Mouse (Mus musculus): ENCODE measurements at regions not wholly inside any gene's neighbourhood (a gene's known extent, or its start where the extent isn't known, plus 50 kb on each side); places are given as distances from the start of the nearest gene placed in this dataset.

DNA sequence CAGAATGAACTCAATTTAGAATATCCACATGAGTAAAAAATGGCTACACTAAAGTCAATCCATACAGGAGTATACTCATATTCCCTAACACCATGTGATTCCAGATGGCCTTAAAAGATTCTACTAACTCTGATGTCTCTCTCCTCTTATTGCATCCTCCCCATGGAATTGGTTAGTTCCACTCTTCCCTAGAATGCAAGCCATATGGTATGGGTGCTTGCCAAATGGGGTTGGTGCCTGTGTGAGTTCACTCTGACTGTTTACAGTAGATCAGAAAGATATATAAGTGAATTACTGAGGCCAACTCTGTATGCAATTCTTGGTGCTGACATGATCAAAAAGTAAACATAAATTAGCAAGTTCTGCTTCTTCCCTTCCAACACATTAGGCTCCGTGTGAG is 1558.2 kb upstream of the Cdh9 start:
- 94% methylated on average over 1 of the region's 1 CpGs for WGBS

GRCm38 (mm10) chr15:15220296-15220695 is 1508.3 kb upstream of the Cdh9 start:
- Histone ChIP-seq H3K9ac (ENCODE audit: low read depth, low read length) (no peak overlapping the region), H3K4me2 (ENCODE audit: low read length) (no peak overlapping the region), H3K4me1 (ENCODE audit: control insufficient read depth, insufficient read depth, low read depth, low read length) (no peaks in the 10 kb centered on the region), H3K4me3 (ENCODE audit: low read length) (no peak overlapping the region), H3K27ac (ENCODE audit: low read depth, low read length) (no peak overlapping the region), H3K36me3 (ENCODE audit: control insufficient read depth, insufficient read depth, low read length) (no peaks in the 10 kb centered on the region), H3K9me3 (ENCODE audit: control insufficient read depth, low read length) (no peaks in the 10 kb centered on the region), H3K27me3 (replicated peaks; ENCODE audit: control insufficient read depth, insufficient read depth, low read length) (no peaks in the 10 kb centered on the region)
- 55% methylated on average over 2 of the region's 2 CpGs for WGBS
- ATAC-seq: no peak

More for the DNA sequence above, 1558.2 kb upstream of the Cdh9 start:
- H3K4me2 ChIP-seq (ENCODE audit: low read length): no peak overlapping the region
- H3K4me3 ChIP-seq (ENCODE audit: low read length): no peak overlapping the region
- H3K4me1 ChIP-seq (ENCODE audit: control insufficient read depth, insufficient read depth, low read depth, low read length): no peaks in the 10 kb centered on the region
- no peak for ATAC-seq
- no peak overlapping the region for H3K27ac ChIP-seq (ENCODE audit: low read depth, low read length)
- H3K9ac ChIP-seq (ENCODE audit: low read depth, low read length): no peak overlapping the region
- no peaks in the 10 kb centered on the region for H3K36me3 ChIP-seq (ENCODE audit: control insufficient read depth, insufficient read depth, low read length)
- H3K27me3 ChIP-seq (replicated peaks; ENCODE audit: control insufficient read depth, insufficient read depth, low read length): no peaks in the 10 kb centered on the region
- no peaks in the 10 kb centered on the region for H3K9me3 ChIP-seq (ENCODE audit: control insufficient read depth, low read length)

DNA sequence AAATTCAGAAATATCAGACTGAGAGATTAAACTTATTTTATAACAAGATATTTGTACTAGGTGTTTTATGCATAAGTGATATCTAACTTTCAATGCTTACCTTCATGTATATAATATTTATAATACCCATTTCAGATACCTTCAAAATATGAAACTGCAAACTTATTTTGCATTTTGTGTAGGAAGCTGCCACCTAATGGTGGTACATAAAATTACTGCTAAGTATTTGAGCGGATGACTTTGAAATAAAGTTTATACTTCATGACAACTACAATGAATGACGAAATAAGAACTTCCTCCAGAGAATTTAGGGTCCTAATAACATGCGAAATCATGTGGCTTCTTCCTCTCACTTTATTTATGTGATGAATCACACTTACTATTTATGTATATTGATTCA is 1498.6 kb upstream of the Cdh9 start:
- H3K9ac ChIP-seq (ENCODE audit: low read depth, low read length): no peak overlapping the region
- H3K27ac ChIP-seq (ENCODE audit: low read depth, low read length): no peak overlapping the region
- no peaks in the 10 kb centered on the region for H3K9me3 ChIP-seq (ENCODE audit: control insufficient read depth, low read length)
- 71% methylated on average over 3 of the region's 3 CpGs for WGBS
- H3K4me2 ChIP-seq (ENCODE audit: low read length): no peak overlapping the region
- ATAC-seq: no peak
- no peaks in the 10 kb centered on the region for H3K4me1 ChIP-seq (ENCODE audit: control insufficient read depth, insufficient read depth, low read depth, low read length)
- H3K4me3 ChIP-seq (ENCODE audit: low read length): no peak overlapping the region
- H3K27me3 ChIP-seq (replicated peaks; ENCODE audit: control insufficient read depth, insufficient read depth, low read length): no peaks in the 10 kb centered on the region
- H3K36me3 ChIP-seq (ENCODE audit: control insufficient read depth, insufficient read depth, low read length): no peaks in the 10 kb centered on the region

GRCm38 (mm10) chr15:15238309-15238708 is 1490.2 kb upstream of the Cdh9 start:
- Histone ChIP-seq H3K4me2 (ENCODE audit: low read length) (no peak overlapping the region), H3K27ac (ENCODE audit: low read depth, low read length) (no peak overlapping the region), H3K27me3 (replicated peaks; ENCODE audit: control insufficient read depth, insufficient read depth, low read length) (no peaks in the 10 kb centered on the region), H3K9me3 (ENCODE audit: control insufficient read depth, low read length) (no peaks in the 10 kb centered on the region), H3K4me1 (ENCODE audit: control insufficient read depth, insufficient read depth, low read depth, low read length) (no peaks in the 10 kb centered on the region), H3K9ac (ENCODE audit: low read depth, low read length) (no peak overlapping the region), H3K36me3 (ENCODE audit: control insufficient read depth, insufficient read depth, low read length) (no peaks in the 10 kb centered on the region), H3K4me3 (ENCODE audit: low read length) (no peak overlapping the region)
- ATAC-seq: no peak

Data from hindbrain, embryonic 16.5 days (tissue).